Mouse (Mus musculus) liver, embryonic 14.5 days (tissue): ENCODE results near the gene 4930578G10Rik. TPM values are rescaled to one million over a fixed set of nuclear protein-coding genes. Genes with fewer than 3 reads are reported as not detected.

Experiments used
- ATAC-seq: fragments of 200-750 bp; cut with Nextera tagmentation; 2 replicates; pipeline ENCODE4 v1.8.0; 2017; ENCODE audit warnings: moderate number of reproducible peaks, mild to moderate bottlenecking, moderate library complexity; ENCODE audit not compliant: insufficient read depth
- DNase-seq, 3 experiments: peaks; one replicate each; pipeline ENCODE4 v3.0.0-alpha.2; 2012 to 2013; ENCODE audit warnings: low read depth in 3 of 3, low spot score in 3 of 3
- H3K27ac ChIP-seq: fragments of 300-500 bp; sonication (generic); 2 replicates; pipeline ENCODE4 v1.5.1; 2014; ENCODE audit warnings: moderate library complexity, mild to moderate bottlenecking, control low read depth, inconsistent platforms
- H3K27me3 ChIP-seq: fragments of 300-500 bp; sonication (generic); 2 replicates; pipeline ENCODE4 v1.6.1; 2014; ENCODE audit warnings: mild to moderate bottlenecking, low read length, moderate library complexity; ENCODE audit not compliant: control insufficient read depth, insufficient read depth
- H3K36me3 ChIP-seq: fragments of 300-500 bp; sonication (generic); replicated peaks from 2 replicates; pipeline ENCODE4 v1.6.1; 2014; ENCODE audit warnings: low read depth; ENCODE audit not compliant: control insufficient read depth, insufficient read depth
- H3K4me1 ChIP-seq, 2 experiments: fragments of 200-500 bp in 1 of 2; fragments of 300-500 bp in 1 of 2; sonication (generic) in 1 of 2; replicated peaks; 2 replicates each; pipeline ENCODE4 v1.6.1; 2012 to 2014; ENCODE audit warnings: antibody characterized with exemption in 1 of 2, inconsistent platforms in 1 of 2, low read length in 1 of 2; ENCODE audit not compliant: control insufficient read depth in 2 of 2, insufficient read depth in 2 of 2
- H3K4me2 ChIP-seq: fragments of 300-500 bp; sonication (generic); 2 replicates; pipeline ENCODE4 v1.6.1; 2014; ENCODE audit warnings: low read depth, mild to moderate bottlenecking, control low read depth, moderate library complexity
- H3K4me3 ChIP-seq, 2 experiments: fragments of 200-500 bp in 1 of 2; fragments of 300-500 bp in 1 of 2; sonication (generic) in 1 of 2; 2 replicates each; pipeline ENCODE4 v1.5.1; 2012 to 2014; ENCODE audit warnings: low read depth in 2 of 2, low read length in 2 of 2, mild to moderate bottlenecking in 2 of 2, control low read depth in 1 of 2, inconsistent platforms in 1 of 2, moderate library complexity in 1 of 2; ENCODE audit not compliant: insufficient read depth in 1 of 2
- H3K9ac ChIP-seq: fragments of 300-500 bp; sonication (generic); replicated peaks from 2 replicates; pipeline ENCODE4 v1.6.1; 2014; ENCODE audit warnings: mild to moderate bottlenecking, control low read depth, moderate library complexity
- H3K9me3 ChIP-seq: fragments of 300-500 bp; sonication (generic); 2 replicates; pipeline ENCODE4 v1.6.1; 2016; ENCODE audit warnings: low read length, mixed read lengths; ENCODE audit not compliant: control insufficient read depth
- CTCF ChIP-seq: IDR thresholded peaks from 2 replicates; pipeline ENCODE4 v1.5.1; 2016; ENCODE audit warnings: antibody characterized with exemption, low read depth, control low read depth
- EP300 ChIP-seq: IDR thresholded peaks from 2 replicates; pipeline ENCODE4 v1.6.1; 2016; ENCODE audit warnings: antibody characterized with exemption, low read depth
- WGBS: fragments of 180-500 bp; shearing (Covaris S2); extraction: QIAGEN DNeasy Blood & Tissue Kit; methylation state at CpG from one replicate; pipeline ENCODE4 v1.1.7; 2014; ENCODE audit not compliant: insufficient replicate concordance; 5-methylcytosine and 5-hydroxymethylcytosine counted together
- polyA plus RNA-seq, 2 experiments: library from polyadenylated mRNA; depleted of rRNA in 1 of 2; stranded (reverse) in 1 of 2; unstranded in 1 of 2; fragments of >200 nt; fragmentation: Nextera tagmentation in 1 of 2; extraction: Ambion mirVana in 1 of 2; gene quantifications; 2 replicates each; pipeline versions ENCODE4 v1.2.1 to v1.2.3; 2012 to 2014

Gene 4930578G10Rik
- polyA plus RNA-seq, 2 experiments, result not detected

- Histone ChIP-seq H3K4me2 (peak overlapping the region; percentile 66), H3K36me3 (no peaks in the 10 kb centered on the region), H3K9me3 (no peaks in the 10 kb centered on the region), H3K4me3 (peak overlapping the region; percentile 64 to 79), H3K4me1 (peaks cover 23 to 37% of the 10 kb centered on the region in 2 experiments), H3K27me3 (no peaks in the 10 kb centered on the region), H3K9ac (peak overlapping the region; percentile 82), H3K27ac (peak overlapping the region; percentile 85)
- TF ChIP-seq CTCF (peak; percentile 55), EP300 (peak; percentile 98)
- 25% methylated on average over 16 of the region's 16 CpGs for WGBS
- ATAC-seq (peak; percentile 98), DNase-seq (peak; percentile 86 to 90 (median 87))
Measured at GRCm38 (mm10) chr4:42879829-42880676, 144.7 kb downstream of the 4930578G10Rik start.

DNA sequence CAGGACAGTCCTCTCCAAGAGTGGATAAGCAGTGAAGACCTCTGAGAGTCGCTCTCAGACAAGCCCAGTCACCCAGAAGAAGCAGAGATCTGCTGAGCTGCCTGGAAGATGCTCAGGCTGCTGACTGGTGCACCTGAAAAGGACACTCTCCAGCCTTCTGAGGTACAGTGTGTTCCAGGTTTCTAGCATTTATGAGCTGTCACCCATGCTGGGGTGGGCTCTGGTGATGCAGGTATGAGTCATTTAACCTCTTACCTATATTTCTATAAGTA, 145.3 kb downstream of the 4930578G10Rik start:
- TF ChIP-seq CTCF (no peak), EP300 (no peak)
- peak overlapping the region; percentile 85 for H3K27ac ChIP-seq
- H3K4me2 ChIP-seq, result peak overlapping the region; percentile 66
- no peaks in the 10 kb centered on the region for H3K9me3 ChIP-seq
- no peaks in the 10 kb centered on the region for H3K36me3 ChIP-seq
- peak overlapping the region; percentile 82 for H3K9ac ChIP-seq
- WGBS, result 17% methylated on average over 1 of the region's 1 CpGs
- no peak for DNase-seq
- peak overlapping the region; percentile 64 to 79 for H3K4me3 ChIP-seq
- H3K27me3 ChIP-seq, result no peaks in the 10 kb centered on the region
- ATAC-seq, result peak; percentile 76
- H3K4me1 ChIP-seq, result peaks cover 23 to 37% of the 10 kb centered on the region in 2 experiments

- Histone ChIP-seq H3K36me3 (no peaks in the 10 kb centered on the region), H3K9ac (no peak overlapping the region), H3K4me3 (no peak overlapping the region), H3K4me2 (no peak overlapping the region), H3K27me3 (no peaks in the 10 kb centered on the region), H3K27ac (no peak overlapping the region), H3K9me3 (no peaks in the 10 kb centered on the region), H3K4me1 (no peaks in the 10 kb centered on the region; a peak in 1 of 4 replicates)
- ATAC-seq (no peak), DNase-seq (no peak)
- TF ChIP-seq CTCF (no peak), EP300 (no peak)
- 73% methylated on average over 6 of the region's 6 CpGs for WGBS
Measured at GRCm38 (mm10) chr4:42886926-42887325, 151.6 kb downstream of the 4930578G10Rik start.

- Histone ChIP-seq H3K9me3 (no peaks in the 10 kb centered on the region), H3K36me3 (no peaks in the 10 kb centered on the region), H3K4me2 (no peak overlapping the region), H3K4me1 (no peaks in the 10 kb centered on the region; a peak in 1 of 4 replicates), H3K27me3 (no peaks in the 10 kb centered on the region), H3K4me3 (no peak overlapping the region), H3K9ac (no peak overlapping the region), H3K27ac (no peak overlapping the region)
- 79% methylated on average over 6 of the region's 6 CpGs for WGBS
- no peak for TF ChIP-seq CTCF
- no peak for TF ChIP-seq EP300
- DNase-seq (no peak), ATAC-seq (no peak)
Measured at GRCm38 (mm10) chr4:42888806-42889205, 153.5 kb downstream of the 4930578G10Rik start.

DNA sequence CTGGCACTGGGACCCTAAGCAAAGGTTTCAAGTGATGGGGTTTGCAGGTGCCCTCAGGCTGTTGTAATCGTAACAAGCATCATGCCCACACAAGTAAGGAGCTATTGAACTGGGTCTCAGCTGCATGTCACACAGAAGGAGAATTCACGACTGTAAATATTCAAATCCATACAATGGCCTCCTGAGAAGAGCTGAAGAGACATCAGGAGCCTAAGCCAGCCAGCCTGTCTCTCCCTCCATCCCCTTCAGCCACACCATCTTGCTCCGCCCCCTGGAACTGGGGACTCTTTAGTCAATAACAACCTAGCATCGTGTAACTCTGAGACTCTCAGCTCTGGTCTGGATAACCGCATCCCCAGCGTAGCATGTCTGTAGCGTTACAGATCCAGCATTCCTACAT, 155.8 kb downstream of the 4930578G10Rik start:
- Histone ChIP-seq H3K27me3 (no peaks in the 10 kb centered on the region), H3K9me3 (no peaks in the 10 kb centered on the region), H3K4me1 (no peaks in the 10 kb centered on the region; a peak in 1 of 4 replicates), H3K27ac (no peak overlapping the region), H3K36me3 (no peaks in the 10 kb centered on the region), H3K9ac (no peak overlapping the region), H3K4me2 (no peak overlapping the region), H3K4me3 (no peak overlapping the region)
- no peak for ATAC-seq
- TF ChIP-seq CTCF, result no peak
- no peak for TF ChIP-seq EP300
- 66% methylated on average over 7 of the region's 7 CpGs for WGBS
- DNase-seq, result no peak
